Mouse (Mus musculus): ENCODE results near the gene Slc35f6. TPM values are rescaled to one million over a fixed set of nuclear protein-coding genes. Genes with fewer than 3 reads are reported as not detected.

Gene Slc35f6
- polyA plus RNA-seq, 1 experiment from 2014 or later = 35.1 TPM

GRCm38 (mm10) chr5:30623380-30623779 lies 24.4 kb upstream of the Slc35f6 start:
- Histone ChIP-seq H3K36me3 (ENCODE audit: control insufficient read depth, insufficient read depth, low read length) (no peaks in the 10 kb centered on the region), H3K27ac (ENCODE audit: low read depth, low read length) (no peak overlapping the region), H3K9ac (ENCODE audit: low read length) (no peak overlapping the region), H3K4me1 (ENCODE audit: control insufficient read depth, insufficient read depth, low read length) (peaks cover 7% of the 10 kb centered on the region), H3K27me3 (replicated peaks; ENCODE audit: control insufficient read depth, insufficient read depth, low read length) (peaks cover 21% of the 10 kb centered on the region), H3K9me3 (replicated peaks; ENCODE audit: control insufficient read depth, low read length) (no peaks in the 10 kb centered on the region), H3K4me2 (ENCODE audit: low read length) (no peak overlapping the region), H3K4me3 (ENCODE audit: low read depth, low read length) (no peak overlapping the region)
- whole genome bisulfite sequencing = 68% methylated on average over 2 of the region's 2 CpGs
- no peak for DNase-seq (ENCODE audit: low spot score)
- ATAC-seq = no peak

- Histone ChIP-seq H3K9me3 (replicated peaks; ENCODE audit: control insufficient read depth, low read length) (no peaks in the 10 kb centered on the region), H3K27ac (ENCODE audit: low read depth, low read length) (no peak overlapping the region), H3K36me3 (ENCODE audit: control insufficient read depth, insufficient read depth, low read length) (no peaks in the 10 kb centered on the region), H3K4me2 (ENCODE audit: low read length) (no peak overlapping the region), H3K4me3 (ENCODE audit: low read depth, low read length) (no peak overlapping the region), H3K27me3 (replicated peaks; ENCODE audit: control insufficient read depth, insufficient read depth, low read length) (peaks cover 21% of the 10 kb centered on the region), H3K4me1 (ENCODE audit: control insufficient read depth, insufficient read depth, low read length) (peaks cover 7% of the 10 kb centered on the region), H3K9ac (ENCODE audit: low read length) (no peak overlapping the region)
- WGBS = 38% methylated on average over 1 of the region's 1 CpGs
- no peak for DNase-seq (ENCODE audit: low spot score)
- no peak for ATAC-seq
Measured at GRCm38 (mm10) chr5:30624311-30624710, 23.4 kb upstream of the Slc35f6 start.

- Histone ChIP-seq H3K4me2 (ENCODE audit: low read length) (no peak overlapping the region), H3K27ac (ENCODE audit: low read depth, low read length) (no peak overlapping the region), H3K9ac (ENCODE audit: low read length) (no peak overlapping the region), H3K27me3 (replicated peaks; ENCODE audit: control insufficient read depth, insufficient read depth, low read length) (peaks cover 21% of the 10 kb centered on the region), H3K4me3 (ENCODE audit: low read depth, low read length) (no peak overlapping the region), H3K36me3 (ENCODE audit: control insufficient read depth, insufficient read depth, low read length) (no peaks in the 10 kb centered on the region), H3K4me1 (ENCODE audit: control insufficient read depth, insufficient read depth, low read length) (peaks cover 7% of the 10 kb centered on the region), H3K9me3 (replicated peaks; ENCODE audit: control insufficient read depth, low read length) (no peaks in the 10 kb centered on the region)
- DNase-seq (ENCODE audit: low spot score) (no peak), ATAC-seq (no peak)
- WGBS = 66% methylated on average over 4 of the region's 4 CpGs
Measured at GRCm38 (mm10) chr5:30624908-30625307, 22.8 kb upstream of the Slc35f6 start.

GRCm38 (mm10) chr5:30625379-30625778 lies 22.4 kb upstream of the Slc35f6 start:
- Histone ChIP-seq H3K4me1 (ENCODE audit: control insufficient read depth, insufficient read depth, low read length) (peaks cover 7% of the 10 kb centered on the region), H3K9me3 (replicated peaks; ENCODE audit: control insufficient read depth, low read length) (no peaks in the 10 kb centered on the region), H3K36me3 (ENCODE audit: control insufficient read depth, insufficient read depth, low read length) (no peaks in the 10 kb centered on the region), H3K4me3 (ENCODE audit: low read depth, low read length) (no peak overlapping the region), H3K27ac (ENCODE audit: low read depth, low read length) (no peak overlapping the region), H3K27me3 (replicated peaks; ENCODE audit: control insufficient read depth, insufficient read depth, low read length) (peaks cover 21% of the 10 kb centered on the region), H3K4me2 (ENCODE audit: low read length) (no peak overlapping the region), H3K9ac (ENCODE audit: low read length) (no peak overlapping the region)
- 70% methylated on average over 3 of the region's 3 CpGs for WGBS
- no peak for ATAC-seq
- DNase-seq (ENCODE audit: low spot score) = no peak

GRCm38 (mm10) chr5:30626331-30627105 lies 21.2 kb upstream of the Slc35f6 start:
- DNase-seq (ENCODE audit: low spot score) = no peak
- 79% methylated on average over 8 of the region's 8 CpGs for WGBS
- H3K27me3 ChIP-seq (replicated peaks; ENCODE audit: control insufficient read depth, insufficient read depth, low read length) = peaks cover 15% of the 10 kb centered on the region

GRCm38 (mm10) chr5:30628511-30628910 lies 19.2 kb upstream of the Slc35f6 start:
- ATAC-seq (no peak), DNase-seq (ENCODE audit: low spot score) (no peak)
- Histone ChIP-seq H3K9me3 (replicated peaks; ENCODE audit: control insufficient read depth, low read length) (no peaks in the 10 kb centered on the region), H3K27ac (ENCODE audit: low read depth, low read length) (no peak overlapping the region), H3K4me3 (ENCODE audit: low read depth, low read length) (no peak overlapping the region), H3K4me2 (ENCODE audit: low read length) (no peak overlapping the region), H3K36me3 (ENCODE audit: control insufficient read depth, insufficient read depth, low read length) (no peaks in the 10 kb centered on the region), H3K27me3 (replicated peaks; ENCODE audit: control insufficient read depth, insufficient read depth, low read length) (no peaks in the 10 kb centered on the region), H3K4me1 (ENCODE audit: control insufficient read depth, insufficient read depth, low read length) (no peaks in the 10 kb centered on the region), H3K9ac (ENCODE audit: low read length) (no peak overlapping the region)
- WGBS = 78% methylated on average over 3 of the region's 3 CpGs

More at GRCm38 (mm10) chr5:30626331-30627105, 21.2 kb upstream of the Slc35f6 start:
- no peak overlapping the region for H3K9ac ChIP-seq (ENCODE audit: low read length)
- no peaks in the 10 kb centered on the region for H3K36me3 ChIP-seq (ENCODE audit: control insufficient read depth, insufficient read depth, low read length)
- no peaks in the 10 kb centered on the region for H3K9me3 ChIP-seq (replicated peaks; ENCODE audit: control insufficient read depth, low read length)
- no peak overlapping the region for H3K27ac ChIP-seq (ENCODE audit: low read depth, low read length)
- peaks cover 7% of the 10 kb centered on the region for H3K4me1 ChIP-seq (ENCODE audit: control insufficient read depth, insufficient read depth, low read length)
- ATAC-seq = no peak
- H3K4me2 ChIP-seq (ENCODE audit: low read length) = no peak overlapping the region
- no peak overlapping the region for H3K4me3 ChIP-seq (ENCODE audit: low read depth, low read length)

GRCm38 (mm10) chr5:30630401-30630800 lies 17.3 kb upstream of the Slc35f6 start:
- DNase-seq (ENCODE audit: low spot score) (no peak), ATAC-seq (no peak)
- H3K4me2 ChIP-seq (ENCODE audit: low read length) = no peak overlapping the region
- no peaks in the 10 kb centered on the region for H3K9me3 ChIP-seq (replicated peaks; ENCODE audit: control insufficient read depth, low read length)
- H3K36me3 ChIP-seq (ENCODE audit: control insufficient read depth, insufficient read depth, low read length) = no peaks in the 10 kb centered on the region
- 71% methylated on average over 6 of the region's 6 CpGs for WGBS
- no peak overlapping the region for H3K4me3 ChIP-seq (ENCODE audit: low read depth, low read length)
- no peak overlapping the region for H3K9ac ChIP-seq (ENCODE audit: low read length)
- no peaks in the 10 kb centered on the region for H3K4me1 ChIP-seq (ENCODE audit: control insufficient read depth, insufficient read depth, low read length)
- no peaks in the 10 kb centered on the region for H3K27me3 ChIP-seq (replicated peaks; ENCODE audit: control insufficient read depth, insufficient read depth, low read length)
- H3K27ac ChIP-seq (ENCODE audit: low read depth, low read length) = no peak overlapping the region

- Histone ChIP-seq H3K27me3 (replicated peaks; ENCODE audit: control insufficient read depth, insufficient read depth, low read length) (no peaks in the 10 kb centered on the region), H3K36me3 (ENCODE audit: control insufficient read depth, insufficient read depth, low read length) (no peaks in the 10 kb centered on the region), H3K4me2 (ENCODE audit: low read length) (no peak overlapping the region), H3K27ac (ENCODE audit: low read depth, low read length) (no peak overlapping the region), H3K4me3 (ENCODE audit: low read depth, low read length) (no peak overlapping the region), H3K9ac (ENCODE audit: low read length) (no peak overlapping the region), H3K9me3 (replicated peaks; ENCODE audit: control insufficient read depth, low read length) (no peaks in the 10 kb centered on the region), H3K4me1 (ENCODE audit: control insufficient read depth, insufficient read depth, low read length) (no peaks in the 10 kb centered on the region)
- WGBS = 69% methylated on average over 1 of the region's 1 CpGs
- no peak for DNase-seq (ENCODE audit: low spot score)
- ATAC-seq = no peak
Measured at GRCm38 (mm10) chr5:30632134-30632533, 15.6 kb upstream of the Slc35f6 start.

- WGBS = 45% methylated on average over 7 of the region's 7 CpGs
Measured at GRCm38 (mm10) chr5:30636994-30637393, 10.7 kb upstream of the Slc35f6 start.

More at GRCm38 (mm10) chr5:30636994-30637393, 10.7 kb upstream of the Slc35f6 start:
- no peak overlapping the region for H3K9ac ChIP-seq (ENCODE audit: low read length)
- H3K36me3 ChIP-seq (ENCODE audit: control insufficient read depth, insufficient read depth, low read length) = no peaks in the 10 kb centered on the region
- no peak overlapping the region for H3K4me3 ChIP-seq (ENCODE audit: low read depth, low read length)
- no peak overlapping the region for H3K4me2 ChIP-seq (ENCODE audit: low read length)
- ATAC-seq (no peak), DNase-seq (ENCODE audit: low spot score) (no peak)
- no peaks in the 10 kb centered on the region for H3K27me3 ChIP-seq (replicated peaks; ENCODE audit: control insufficient read depth, insufficient read depth, low read length)
- no peaks in the 10 kb centered on the region for H3K9me3 ChIP-seq (replicated peaks; ENCODE audit: control insufficient read depth, low read length)
- H3K27ac ChIP-seq (ENCODE audit: low read depth, low read length) = no peak overlapping the region
- no peaks in the 10 kb centered on the region for H3K4me1 ChIP-seq (ENCODE audit: control insufficient read depth, insufficient read depth, low read length)
